Mouse (Mus musculus) right cerebral cortex, postnatal 4 days (tissue): ENCODE results near the gene Paxbp1.
A peak's percentile ranks its signal among the peaks of the same experiment; 100 is the strongest.
"Not testable (repeated sequence)": the region's sequence is repeated elsewhere in the genome, so short reads cannot be mapped to it uniquely, and the experiment has no call there.

ENCODE experiments used
- DNase-seq: peaks from one replicate; pipeline ENCODE4 v3.0.0-alpha.2; 2022

The Paxbp1 gene

GRCm38 (mm10) chr16:91044270-91045182 lies at the start of gene Paxbp1:
Paxbp1 (minus strand) TSS chr16:91044543.
- peak; percentile 100 for DNase-seq

- DNase-seq = no peak
These were observed 42.4 kb upstream of the Paxbp1 start for GRCm38 (mm10) chr16:91086642-91087306.

DNA sequence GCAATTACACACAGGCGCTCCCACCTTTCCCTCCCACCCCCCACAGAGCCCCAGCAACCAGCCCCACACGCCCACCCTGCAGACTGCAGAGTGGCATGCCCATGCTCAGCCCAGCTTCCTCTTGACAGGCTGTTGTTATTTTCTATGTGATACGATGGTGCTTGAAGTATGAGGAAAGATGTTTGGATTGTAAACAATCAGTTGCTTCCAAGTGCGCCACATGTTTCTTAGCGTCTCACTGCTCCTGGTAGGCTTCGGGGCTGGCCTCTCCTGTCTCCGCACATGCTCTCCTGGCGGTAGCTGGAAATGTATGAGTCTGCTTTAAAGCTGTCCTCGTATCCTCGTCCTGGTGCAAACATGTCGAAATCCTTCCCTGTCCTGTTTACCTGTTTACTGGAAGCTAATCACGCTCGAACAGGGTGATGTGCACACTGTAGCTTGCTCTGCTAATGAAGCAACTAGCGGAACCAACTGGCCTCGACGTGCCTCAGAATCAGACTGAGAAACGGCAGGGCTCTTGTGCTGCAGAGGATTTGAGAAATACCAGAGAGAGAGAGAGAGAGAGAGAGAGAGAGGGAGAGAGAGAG lies 41.0 kb upstream of the Paxbp1 start:
- DNase-seq = no peak

- DNase-seq = no peak
These were observed 40.2 kb upstream of the Paxbp1 start for GRCm38 (mm10) chr16:91084307-91085238.

DNA sequence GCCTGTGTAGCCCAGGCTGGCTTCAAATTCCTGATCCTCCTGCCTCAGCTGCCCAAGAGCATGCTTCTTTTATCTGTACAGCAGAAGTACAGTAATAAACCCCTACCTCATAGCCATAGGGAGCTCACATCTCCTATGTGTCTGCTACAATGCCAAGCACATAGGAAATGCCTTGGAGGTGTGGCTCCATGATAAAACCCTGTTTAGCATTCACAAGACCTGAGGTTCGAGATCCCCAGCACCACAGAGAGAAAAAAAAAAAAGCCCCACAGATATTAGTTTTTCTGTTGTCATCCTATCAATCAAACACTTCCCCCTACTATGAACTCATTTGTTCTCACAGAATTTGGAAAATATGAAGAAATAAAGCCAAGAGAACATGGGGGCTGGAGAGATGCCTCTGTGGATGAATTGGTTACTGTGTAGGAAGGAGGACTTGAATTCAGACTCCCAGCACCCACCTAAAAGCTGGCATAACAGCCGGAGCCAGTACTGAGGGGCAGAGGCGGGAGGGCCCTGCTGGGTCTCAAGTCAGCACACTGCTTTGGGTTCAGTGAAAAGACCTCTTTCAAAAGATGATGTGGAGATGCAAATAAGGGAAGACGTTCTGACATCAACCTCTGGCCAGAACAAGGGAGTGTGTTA lies 38.8 kb upstream of the Paxbp1 start:
- DNase-seq = no peak

DNA sequence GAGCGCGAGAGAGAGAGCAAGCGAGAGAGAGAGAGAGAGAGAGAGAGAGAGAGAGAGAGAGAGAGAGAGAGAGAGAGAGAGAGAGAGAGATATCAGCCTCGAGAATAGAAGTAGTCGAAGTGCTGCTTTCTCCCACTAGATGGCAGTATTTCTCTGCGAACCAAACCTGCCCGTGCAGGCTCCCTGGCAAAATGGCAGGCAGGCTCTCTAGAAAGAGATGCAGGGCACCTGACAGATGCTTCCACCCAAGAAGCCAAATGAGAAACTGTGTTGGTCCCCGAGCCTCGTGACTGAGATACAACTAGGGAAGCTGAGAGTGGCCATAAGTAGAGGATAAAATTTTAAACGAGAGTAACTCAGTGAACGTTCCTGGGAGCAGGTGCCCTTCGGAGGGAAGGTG lies 37.2 kb upstream of the Paxbp1 start:
- peak; percentile 71 for DNase-seq

- DNase-seq = no peak
These were observed 31.8 kb upstream of the Paxbp1 start for GRCm38 (mm10) chr16:91076180-91076579.

- DNase-seq = not testable (repeated sequence)
These were observed 31.1 kb upstream of the Paxbp1 start for GRCm38 (mm10) chr16:91075423-91075822.

GRCm38 (mm10) chr16:91073163-91073892 lies 29.0 kb upstream of the Paxbp1 start:
- peak; percentile 86 for DNase-seq

DNA sequence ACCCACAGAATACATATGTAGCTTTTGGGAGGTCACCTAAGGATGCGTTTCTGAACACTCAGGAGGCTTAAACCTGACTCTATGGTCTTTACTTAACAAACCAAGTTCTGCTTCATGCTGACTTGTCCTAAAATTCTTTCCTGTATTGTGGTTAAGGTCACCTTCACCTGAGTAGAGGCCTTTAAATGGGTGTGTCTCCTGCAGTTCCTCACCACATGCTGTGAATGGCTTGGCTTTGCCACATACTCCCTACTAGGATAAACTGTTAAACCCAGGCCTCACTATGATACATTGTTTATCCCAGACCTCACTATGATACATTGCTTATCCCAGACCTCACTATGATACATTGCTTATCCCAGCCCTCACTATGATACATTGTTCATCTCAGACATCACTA lies 27.9 kb upstream of the Paxbp1 start:
- no peak for DNase-seq

GRCm38 (mm10) chr16:91068969-91069368 lies 24.6 kb upstream of the Paxbp1 start:
- peak; percentile 17 for DNase-seq

DNA sequence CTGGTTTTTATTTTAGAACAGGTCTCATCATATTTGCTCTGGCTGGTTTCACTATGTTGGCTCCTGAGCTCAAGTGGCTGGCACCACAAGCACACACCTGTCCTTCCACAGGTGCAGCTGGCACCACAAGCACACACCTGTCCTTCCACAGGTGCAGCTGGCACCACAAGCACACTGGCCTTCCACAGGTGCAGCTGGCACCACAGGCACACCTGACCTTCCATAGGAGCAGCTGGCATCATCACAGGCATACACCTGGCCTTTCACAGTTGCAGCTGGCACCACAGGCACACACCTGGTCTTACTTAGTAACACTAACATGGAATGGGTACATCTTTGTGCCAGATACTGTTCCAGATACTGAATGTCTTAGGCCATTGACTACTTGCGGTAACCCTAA lies 22.8 kb upstream of the Paxbp1 start:
- DNase-seq = no peak

GRCm38 (mm10) chr16:91064583-91065365 lies 20.4 kb upstream of the Paxbp1 start:
- DNase-seq = no peak

DNA sequence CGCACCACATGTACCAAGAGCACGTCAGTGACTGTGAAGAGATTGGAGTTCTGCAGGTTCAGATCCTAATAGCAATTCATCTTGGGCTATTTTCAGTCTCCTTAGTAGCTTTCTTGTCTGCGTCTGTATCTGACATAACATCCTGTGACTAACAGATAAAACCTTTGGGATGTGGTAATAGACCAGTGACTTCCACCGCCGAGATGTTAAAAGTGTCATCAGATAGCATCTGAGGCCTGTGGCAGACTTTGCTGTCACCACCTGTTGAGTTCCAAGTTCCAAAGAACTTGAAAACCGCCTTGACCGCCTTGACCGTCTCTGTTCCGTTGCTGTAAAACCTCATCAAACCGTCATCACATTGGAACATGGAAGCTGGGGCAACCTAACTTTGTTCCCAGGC lies 19.4 kb upstream of the Paxbp1 start:
- DNase-seq = no peak

DNA sequence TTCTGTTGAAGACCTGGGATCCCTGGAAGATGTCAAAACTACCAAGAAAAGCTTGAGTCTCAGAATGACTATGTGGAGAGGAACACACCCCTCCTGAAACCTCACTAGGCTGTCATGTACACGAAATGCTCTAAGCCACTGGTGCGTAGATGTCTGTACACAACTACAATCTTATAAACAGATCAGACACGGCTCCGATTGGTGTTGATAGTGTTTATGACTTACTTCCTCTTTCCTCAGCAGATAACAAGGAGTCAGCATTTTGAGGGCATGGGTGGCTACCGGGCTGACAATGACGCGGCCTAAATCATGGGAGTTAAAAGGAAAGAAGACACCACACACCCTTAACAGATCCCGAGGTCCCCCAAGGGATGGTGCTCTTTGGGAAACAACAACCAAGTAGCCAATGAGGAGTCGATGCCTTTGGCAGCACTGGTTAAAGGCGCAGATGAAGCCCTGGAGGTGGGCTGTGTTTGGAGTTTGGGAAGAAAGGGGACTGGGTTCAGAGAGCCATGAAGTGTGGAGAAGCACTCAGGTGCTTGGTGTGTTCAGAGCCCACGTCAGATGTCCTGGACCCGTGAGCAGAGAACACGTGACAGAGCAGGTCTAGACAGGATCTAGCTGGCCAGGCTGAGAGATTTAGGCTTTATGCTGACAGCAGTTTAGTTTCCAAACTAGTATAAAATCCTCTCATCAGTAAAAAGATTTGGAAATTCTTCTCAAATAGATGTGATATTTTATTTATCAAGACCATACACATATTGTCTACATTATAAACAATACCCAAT lies 17.4 kb upstream of the Paxbp1 start:
- no peak for DNase-seq

DNA sequence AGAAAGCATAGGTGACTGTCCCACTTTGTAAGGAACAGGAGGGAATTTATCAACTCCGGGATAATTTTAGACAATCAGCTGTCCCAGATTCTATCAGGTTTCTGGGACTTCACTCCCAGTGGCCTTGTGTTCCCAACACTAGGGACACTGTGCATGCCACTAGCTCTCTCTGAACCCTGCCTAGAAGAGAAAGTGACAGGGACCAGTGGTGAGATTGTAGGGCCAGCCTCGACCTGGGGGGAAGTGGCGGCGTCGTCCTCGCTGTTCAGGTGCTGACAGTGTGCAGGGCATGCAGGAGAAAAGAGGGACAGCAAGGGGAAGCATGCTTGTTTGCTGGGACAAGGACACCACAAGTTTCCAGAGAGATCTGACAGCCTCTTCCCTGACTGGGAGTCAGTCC lies 13.4 kb upstream of the Paxbp1 start:
- DNase-seq = no peak

- DNase-seq = no peak
These were observed 12.9 kb upstream of the Paxbp1 start for GRCm38 (mm10) chr16:91057261-91057660.

DNA sequence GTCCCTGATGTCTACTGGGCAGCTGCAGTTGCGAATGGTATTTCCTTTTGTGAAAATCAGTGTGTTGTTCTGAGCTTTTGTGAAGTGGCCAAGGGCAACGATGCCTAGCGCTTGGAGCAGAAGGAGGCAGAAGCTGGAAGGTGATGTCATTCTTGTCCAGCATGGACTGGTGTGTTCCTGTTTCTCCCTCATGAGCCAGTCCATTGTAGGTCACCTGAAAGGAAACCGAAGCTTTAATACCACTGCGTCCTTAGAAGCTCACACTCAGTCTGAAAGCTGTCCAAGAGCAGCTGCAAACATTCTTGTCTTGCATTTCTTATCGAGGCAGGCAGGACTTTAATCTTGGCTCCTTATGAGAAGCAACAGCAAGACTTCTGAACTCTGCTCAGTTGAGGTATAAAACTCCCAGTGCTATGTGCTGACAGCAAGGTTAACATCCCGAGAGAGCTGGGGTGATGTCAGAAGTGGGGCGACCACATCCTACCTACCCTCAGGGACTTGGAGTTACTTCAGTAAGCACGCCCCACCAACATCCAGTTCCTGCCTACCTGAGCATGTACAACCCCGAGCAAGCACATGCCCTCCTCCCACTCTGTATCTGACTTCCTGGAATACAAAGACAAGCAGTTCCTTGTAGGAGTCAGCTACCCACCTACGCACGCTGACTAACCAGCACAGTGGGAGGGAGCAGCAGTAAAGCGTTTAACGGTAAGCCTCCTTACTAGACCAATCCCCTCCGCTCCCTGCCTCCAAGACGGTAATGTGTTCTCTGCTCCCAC lies 11.9 kb upstream of the Paxbp1 start:
- no peak for DNase-seq

DNA sequence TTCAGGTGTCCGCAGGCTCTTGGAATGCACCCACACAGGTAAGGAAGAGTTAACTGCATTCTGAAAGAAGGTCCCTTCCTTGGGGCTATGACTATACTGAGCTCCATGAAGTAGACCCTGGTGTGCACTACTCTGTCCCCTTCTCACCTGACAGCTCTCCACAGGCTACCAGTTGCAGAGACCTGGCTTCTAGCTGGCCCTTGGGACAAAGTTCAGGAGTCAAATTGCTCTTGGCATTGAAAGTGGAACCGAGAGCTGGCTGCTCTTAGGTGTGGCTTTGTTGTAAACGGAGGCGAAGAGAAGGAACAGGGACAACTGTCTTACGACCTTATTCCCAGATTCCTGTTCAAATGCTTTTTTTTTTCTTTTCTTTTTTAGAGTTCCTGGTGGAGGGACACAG lies 10.8 kb upstream of the Paxbp1 start:
- DNase-seq = no peak
